25 mouse cellular contexts compared by ENCODE assay signal in genomic region chr19:29494454-29494853, GRCm38 (mm10).
"Had no signal": no experiment of that assay in that cellular context is flagged by ENCODE, and none has a peak within 500 bp of the region (broad histone marks: within the 10 kb centered on the region; RNA-seq: fewer than 3 reads in every experiment).

No protein-coding gene starts in this region.

- H3K9ac ChIP-seq: heart, embryonic 12.5 days; hindbrain, embryonic 12.5 days; hindbrain, embryonic 15.5 days; kidney, embryonic 15.5 days; limb, embryonic 12.5 days had no signal

- H3K4me2 ChIP-seq: heart, embryonic 12.5 days; hindbrain, embryonic 12.5 days; hindbrain, embryonic 15.5 days; kidney, embryonic 15.5 days; limb, embryonic 12.5 days had no signal

- H3K4me1 ChIP-seq: heart, embryonic 12.5 days; hindbrain, embryonic 12.5 days; hindbrain, embryonic 15.5 days; kidney, embryonic 15.5 days; limb, embryonic 10.5 days; limb, embryonic 12.5 days had no signal

- H3K27ac ChIP-seq: gastrocnemius, adult 2 months; heart, embryonic 10.5 days; hindbrain, embryonic 10.5 days; hindbrain, embryonic 12.5 days; hindbrain, embryonic 15.5 days; hindbrain, postnatal 0 days; kidney, embryonic 15.5 days; kidney, postnatal 0 days; limb, embryonic 10.5 days; limb, embryonic 12.5 days had no signal

- H3K9me3 ChIP-seq: heart, embryonic 10.5 days; heart, embryonic 12.5 days; hindbrain, embryonic 10.5 days; hindbrain, embryonic 12.5 days; hindbrain, embryonic 15.5 days; kidney, embryonic 15.5 days; limb, embryonic 10.5 days; limb, embryonic 12.5 days had no signal

- DNase-seq: gastrocnemius, adult 2 months; gastrocnemius, postnatal 10 days; gastrocnemius, postnatal 25 days; heart, adult 18-20 months; heart, postnatal 10 days; heart, postnatal 4 days; kidney, adult 11 months; kidney, adult 2 months; kidney, adult 9 months; kidney, postnatal 14 days; kidney, postnatal 36 days; layer of hippocampus, adult 9-11 months; layer of hippocampus, postnatal 36 days; liver had no signal

- H3K36me3 ChIP-seq: heart, embryonic 10.5 days; heart, embryonic 12.5 days; hindbrain, embryonic 10.5 days; hindbrain, embryonic 12.5 days; hindbrain, embryonic 15.5 days; kidney, embryonic 15.5 days; limb, embryonic 10.5 days; limb, embryonic 12.5 days had no signal

- H3K27me3 ChIP-seq: heart, embryonic 12.5 days; hindbrain, embryonic 12.5 days; hindbrain, embryonic 15.5 days; kidney, embryonic 15.5 days; limb, embryonic 12.5 days had no signal

- ATAC-seq: hindbrain, postnatal 0 days; intestine, embryonic 16.5 days had no signal

- H3K4me3 ChIP-seq: gastrocnemius, adult 2 months; heart, embryonic 10.5 days; heart, embryonic 12.5 days; hindbrain, embryonic 10.5 days; hindbrain, embryonic 12.5 days; hindbrain, embryonic 15.5 days; kidney, embryonic 15.5 days; limb, embryonic 10.5 days; limb, embryonic 12.5 days had no signal
